Mouse (Mus musculus): Measurements from ENCODE around the gene Tpcn2.
A peak's percentile ranks its signal among the peaks of the same experiment; 100 is the strongest.

Gene Tpcn2

DNA sequence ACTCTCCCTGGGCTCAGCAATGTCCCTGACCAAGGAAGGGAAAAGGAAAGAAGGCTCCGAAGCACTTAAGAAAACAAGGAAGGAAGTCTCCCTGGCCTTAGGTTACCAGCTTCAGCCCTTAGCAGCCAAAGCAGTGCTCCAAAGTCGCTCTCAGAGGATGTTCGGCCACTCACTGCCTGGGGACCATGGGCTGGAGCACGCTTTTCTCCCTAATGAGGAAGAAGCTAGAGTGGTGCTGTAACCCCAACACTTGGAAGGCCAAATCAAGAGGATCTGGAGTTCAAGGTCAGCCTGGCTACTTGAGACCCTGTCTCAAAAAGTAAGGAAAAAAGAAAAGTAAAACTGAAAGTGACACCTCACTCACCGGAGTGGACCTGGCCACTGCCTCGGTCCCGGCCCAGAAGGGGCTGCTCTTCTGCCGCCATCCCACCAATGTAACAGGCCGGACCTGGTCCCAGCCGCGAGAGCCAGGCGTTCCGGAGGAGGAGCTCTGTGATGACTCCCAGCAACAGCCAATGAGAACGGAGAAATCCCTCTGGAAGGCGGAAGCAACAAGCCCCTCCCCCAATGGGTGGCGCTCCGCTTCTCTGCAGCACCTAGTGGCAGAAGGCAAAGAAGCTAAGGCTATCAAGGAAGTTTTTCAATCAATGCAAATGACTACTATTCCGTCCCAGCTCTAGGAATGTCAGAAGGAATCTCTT, at the start of gene Tpcn2:
Gene Tpcn2 (minus strand): TSS at position 525 of the 701 bp plus-strand sequence.
- DNase-seq (ENCODE audit: low read depth, low spot score), result peak; percentile 98

DNA sequence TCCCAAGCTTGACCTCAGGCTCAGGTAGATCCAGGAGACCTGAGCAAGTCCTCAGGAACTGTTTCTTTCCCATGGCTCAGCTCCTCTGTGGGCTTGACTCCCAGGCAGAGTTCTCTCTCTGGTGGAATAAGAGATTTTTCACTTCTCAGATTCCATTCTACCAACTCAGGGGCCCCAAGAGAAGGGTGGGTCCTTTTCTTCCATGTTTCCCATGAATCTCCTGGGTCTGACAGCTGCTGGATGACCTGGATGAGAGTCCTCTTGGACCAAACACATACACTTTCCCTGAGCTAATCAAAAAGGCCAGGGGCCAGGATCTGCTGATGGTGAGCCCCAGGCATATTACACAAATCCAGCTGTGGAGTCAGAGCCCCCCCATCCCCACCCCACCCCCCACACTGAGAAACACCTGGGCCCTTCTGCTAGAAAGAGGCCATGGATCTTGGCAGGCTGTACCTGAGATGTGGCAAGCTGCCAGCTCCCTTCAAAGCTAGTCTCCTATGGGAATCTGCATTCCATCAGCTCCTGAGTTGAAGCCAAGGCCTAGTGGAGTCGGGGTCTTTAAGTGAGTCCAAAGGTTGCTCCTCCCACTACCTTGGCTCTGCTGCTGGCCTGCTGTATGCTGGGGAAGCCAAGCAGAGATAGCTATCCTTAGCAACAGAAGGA, 48.7 kb upstream of the Tpcn2 start:
- no peak for DNase-seq (ENCODE audit: low read depth, low spot score)

DNA sequence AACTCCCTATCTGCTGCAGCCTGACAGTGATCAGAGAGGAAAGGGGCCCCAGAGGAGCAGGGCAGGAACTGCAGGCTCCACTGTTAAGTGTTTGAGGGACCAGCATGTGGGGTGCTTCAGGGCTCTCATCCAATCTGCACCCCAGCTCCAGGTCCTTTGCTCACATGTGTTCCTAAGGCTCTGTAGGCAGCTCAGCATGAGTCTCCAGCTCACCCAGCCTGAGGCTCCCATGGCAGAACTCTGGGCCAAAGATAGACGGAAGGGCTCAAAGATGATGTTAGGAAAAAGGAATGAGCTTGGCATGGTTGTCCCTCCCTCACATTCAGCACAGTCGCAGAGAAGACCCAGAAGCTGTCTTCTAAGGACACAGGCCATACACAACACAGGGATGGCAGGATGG, 46.8 kb upstream of the Tpcn2 start:
- DNase-seq (ENCODE audit: low read depth, low spot score), result no peak

DNA sequence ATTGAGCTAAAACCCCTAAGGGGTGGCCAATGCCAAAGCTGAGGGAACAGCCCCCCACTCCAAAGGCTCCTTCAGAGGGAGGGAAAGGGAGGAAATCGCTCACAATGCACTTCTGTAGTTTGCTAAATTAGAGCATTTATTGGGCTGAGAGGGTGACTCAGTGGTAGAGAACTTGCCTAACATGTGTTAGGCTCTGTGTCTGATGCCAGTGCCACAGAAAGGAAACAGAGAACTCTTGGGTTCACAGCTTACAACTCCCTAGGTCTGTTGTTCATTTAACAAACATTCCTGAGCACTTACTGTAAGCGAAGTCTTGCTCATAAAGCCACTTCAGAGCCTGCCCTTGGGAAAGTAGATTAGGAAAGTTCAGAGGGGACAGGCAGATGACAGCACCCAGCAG, 46.2 kb upstream of the Tpcn2 start:
- no peak for DNase-seq (ENCODE audit: low read depth, low spot score)

DNA sequence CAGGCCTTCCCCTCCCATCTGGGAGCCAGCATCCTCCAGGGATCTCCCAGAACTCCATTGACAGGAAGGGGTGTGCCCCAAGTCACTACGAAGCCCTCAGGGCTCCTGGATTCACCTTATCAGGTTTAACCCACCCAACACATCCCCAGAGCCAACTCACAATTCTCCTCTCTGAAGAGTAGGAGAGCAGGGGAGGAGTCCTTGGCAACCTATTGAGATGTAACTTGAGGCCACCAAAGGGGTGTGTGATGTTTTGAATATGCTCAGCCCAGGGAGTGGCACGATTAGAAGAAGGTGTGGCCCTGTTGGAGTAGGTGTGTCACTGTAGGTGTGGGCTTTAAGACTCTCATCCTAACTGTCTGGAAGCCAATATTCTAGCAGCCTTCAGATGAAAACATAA, 41.9 kb upstream of the Tpcn2 start:
- peak; percentile 94 for DNase-seq (ENCODE audit: low read depth, low spot score)

DNA sequence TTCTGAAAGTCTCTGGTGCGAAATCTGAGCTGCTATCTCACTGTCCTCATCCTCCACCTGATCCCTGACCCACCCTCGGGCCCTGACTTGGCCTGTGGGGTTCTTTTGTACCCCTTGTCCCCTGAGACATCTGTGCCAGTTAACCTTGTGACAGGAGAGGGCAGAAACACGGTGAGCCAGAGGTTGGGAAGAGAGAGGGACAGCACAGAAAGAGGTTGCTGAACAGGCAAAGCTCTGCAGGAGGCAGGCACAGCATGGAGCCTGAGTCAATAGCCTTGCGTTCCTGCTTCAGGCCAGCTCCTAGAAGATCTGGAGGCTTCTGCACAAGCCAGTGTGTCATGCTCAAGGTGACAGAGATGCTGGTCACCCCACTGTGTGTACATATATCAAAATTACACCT, 39.8 kb upstream of the Tpcn2 start:
- DNase-seq (ENCODE audit: low read depth, low spot score), result no peak

DNA sequence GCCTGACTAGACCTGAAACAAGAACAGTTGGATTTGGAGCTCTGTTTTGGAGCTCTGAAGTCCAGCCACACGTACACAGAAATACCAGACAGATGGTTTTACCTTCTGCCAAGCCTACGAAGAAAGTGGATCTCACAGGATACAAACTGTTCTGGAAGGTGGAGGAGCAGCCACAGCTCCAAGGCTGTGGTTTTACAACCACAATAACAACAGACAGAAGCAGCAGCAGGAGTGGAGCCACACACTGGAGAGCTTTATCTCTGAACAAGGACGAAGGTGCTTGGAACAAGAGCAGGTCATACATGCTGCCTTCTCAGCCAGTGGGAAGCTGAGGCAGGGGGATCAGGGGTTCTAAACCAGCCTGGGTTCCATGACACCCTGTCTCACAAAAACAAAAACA, 35.7 kb upstream of the Tpcn2 start:
- DNase-seq (ENCODE audit: low read depth, low spot score), result no peak

DNA sequence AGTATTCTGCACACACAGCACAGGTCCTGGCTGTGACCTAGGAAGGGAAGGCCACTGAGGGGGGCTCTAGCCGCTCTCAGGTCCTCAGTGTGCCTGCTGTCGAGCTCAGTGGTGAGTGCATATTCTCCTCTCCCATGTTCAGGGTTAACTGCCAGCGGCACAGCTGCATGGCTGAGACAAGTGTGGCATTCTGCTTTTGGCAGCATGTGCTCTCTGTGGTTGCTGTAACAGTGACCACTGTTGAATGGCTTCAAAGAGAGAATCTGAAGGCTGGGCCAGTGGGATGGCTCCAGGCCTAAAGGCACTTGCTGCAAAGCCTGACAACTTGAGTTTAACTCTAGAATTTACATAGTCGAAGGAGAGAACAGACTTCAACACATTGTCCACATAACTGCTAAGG, 33.7 kb upstream of the Tpcn2 start:
- no peak for DNase-seq (ENCODE audit: low read depth, low spot score)

DNA sequence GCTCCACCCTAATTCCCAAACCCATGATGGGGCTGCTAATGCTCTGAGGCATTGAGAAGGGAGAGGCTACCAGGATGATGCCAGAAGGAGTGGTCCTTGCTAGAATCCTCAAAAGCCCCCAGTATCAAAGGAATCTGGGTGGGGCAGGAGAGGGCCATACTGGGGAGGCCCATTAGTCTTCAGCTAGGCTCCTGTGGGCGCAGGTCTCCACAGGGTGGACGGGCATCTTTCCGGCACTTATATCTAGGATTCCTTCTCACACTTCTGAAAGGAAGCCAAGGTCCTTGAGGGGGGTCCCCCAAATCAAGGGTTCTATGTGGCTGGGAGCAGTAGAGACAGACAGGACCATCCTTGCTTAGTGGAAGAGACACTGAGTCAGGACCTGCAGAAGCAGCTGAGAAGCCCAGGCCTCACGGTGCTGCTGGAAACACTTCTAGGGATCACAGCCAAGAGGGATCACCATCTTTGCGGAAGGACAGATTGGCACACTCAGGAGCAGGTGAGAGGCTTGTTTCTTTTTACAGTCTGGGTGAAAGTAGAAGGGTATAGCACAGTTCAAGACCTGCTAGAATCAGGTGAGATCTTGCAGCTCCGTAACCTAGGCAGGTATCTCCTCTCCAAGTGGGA, 31.1 kb upstream of the Tpcn2 start, which contains the start of gene Mrgprd:
Gene Mrgprd (plus strand): TSS at position 51 of the 627 bp plus-strand sequence.
- no peak for DNase-seq (ENCODE audit: low read depth, low spot score)

DNA sequence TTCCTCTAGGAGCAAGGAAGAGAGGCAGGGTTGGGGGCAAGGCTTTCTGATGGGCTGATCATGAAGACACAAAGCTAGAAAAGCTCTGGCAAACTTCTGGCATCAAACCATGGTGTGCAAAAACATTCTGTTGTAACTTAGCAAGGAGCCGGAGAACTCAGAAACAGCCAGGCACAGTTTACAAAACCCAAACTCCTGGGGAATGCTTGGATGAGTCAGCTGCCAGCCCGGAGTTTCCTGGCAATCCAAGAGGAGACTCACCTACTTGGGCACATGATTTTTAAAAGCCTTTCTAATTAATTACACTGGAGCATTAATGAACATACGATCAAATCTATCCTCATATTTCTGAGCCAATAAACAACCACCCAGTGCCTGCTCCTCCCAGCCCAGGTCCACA, 28.3 kb upstream of the Tpcn2 start:
- DNase-seq (ENCODE audit: low read depth, low spot score), result no peak

DNA sequence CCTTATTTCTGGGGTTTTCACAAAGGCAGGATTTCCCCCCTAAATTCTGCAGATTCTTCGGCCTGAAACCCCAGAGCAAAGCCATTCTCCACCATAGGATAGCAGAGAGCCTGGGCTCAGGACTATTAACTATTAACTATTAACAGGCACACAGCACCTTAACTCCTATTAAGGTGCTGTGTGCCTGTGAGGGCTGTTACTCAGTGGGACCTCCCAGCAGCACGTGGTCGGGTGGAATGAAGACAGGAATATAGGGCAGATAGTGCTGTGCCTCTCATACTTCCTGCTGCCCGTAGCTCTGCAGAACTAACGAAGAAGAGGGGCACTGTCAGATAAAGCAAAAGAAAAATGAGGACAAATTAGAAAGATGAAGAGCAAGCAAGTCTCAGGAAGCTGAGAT, 26.7 kb upstream of the Tpcn2 start:
- DNase-seq (ENCODE audit: low read depth, low spot score), result no peak

DNA sequence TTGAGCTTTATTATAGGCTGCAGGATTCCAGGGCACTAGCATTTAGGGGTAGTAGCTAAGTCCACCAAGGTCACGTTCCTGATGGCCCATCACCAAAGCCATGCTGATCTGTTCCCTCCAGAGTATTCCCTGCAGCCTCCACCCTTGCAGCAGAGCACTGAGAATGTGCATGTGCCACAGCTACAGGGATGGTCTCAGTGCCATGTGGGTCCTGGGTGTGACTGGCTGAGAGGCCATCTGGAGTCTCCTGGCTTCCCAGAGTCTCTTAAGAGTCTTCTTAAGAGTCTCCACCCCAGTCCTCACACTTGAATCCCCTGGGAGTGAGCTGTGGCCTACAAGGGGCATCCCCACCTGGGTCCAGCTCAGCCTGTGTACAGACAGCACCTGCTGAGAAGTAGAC, 26.1 kb upstream of the Tpcn2 start:
- DNase-seq (ENCODE audit: low read depth, low spot score), result no peak

DNA sequence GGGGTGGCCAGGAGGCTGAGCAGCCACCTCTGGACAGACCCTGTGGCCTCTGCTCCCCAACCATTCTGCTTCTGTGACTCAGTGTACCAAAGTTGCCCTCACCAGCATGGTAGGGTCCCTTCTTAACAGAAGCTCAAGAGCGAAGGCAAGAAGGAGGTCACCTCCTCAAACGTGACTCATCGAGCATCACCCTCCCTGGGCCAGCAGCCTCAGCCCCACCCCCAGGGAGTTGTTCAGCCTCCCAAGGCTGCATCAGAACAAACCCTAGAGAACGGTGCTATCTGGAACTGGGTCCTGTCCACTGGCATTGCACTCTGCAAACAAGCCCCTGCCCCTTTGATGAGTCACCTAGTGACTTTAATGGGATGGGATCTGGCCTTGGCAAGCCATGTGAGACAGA, 25.1 kb upstream of the Tpcn2 start:
- no peak for DNase-seq (ENCODE audit: low read depth, low spot score)

DNA sequence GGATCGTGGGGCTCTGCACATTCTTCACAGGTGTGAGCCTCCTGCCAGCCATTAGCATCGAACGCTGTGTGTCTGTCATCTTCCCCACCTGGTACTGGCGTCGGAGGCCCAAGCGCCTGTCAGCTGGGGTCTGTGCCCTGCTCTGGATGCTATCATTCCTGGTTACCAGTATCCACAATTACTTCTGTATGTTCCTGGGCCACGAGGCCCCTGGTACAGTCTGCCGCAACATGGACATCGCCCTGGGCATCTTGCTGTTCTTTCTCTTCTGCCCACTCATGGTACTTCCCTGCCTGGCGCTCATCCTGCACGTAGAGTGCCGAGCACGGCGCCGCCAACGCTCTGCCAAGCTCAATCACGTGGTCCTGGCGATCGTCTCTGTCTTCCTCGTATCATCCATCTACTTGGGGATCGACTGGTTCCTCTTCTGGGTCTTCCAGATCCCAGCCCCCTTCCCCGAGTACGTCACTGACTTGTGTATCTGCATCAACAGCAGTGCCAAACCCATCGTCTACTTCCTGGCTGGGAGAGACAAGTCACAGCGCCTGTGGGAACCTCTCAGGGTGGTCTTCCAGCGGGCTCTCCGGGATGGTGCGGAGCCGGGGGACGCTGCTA, 24.4 kb upstream of the Tpcn2 start:
- DNase-seq (ENCODE audit: low read depth, low spot score), result no peak

DNA sequence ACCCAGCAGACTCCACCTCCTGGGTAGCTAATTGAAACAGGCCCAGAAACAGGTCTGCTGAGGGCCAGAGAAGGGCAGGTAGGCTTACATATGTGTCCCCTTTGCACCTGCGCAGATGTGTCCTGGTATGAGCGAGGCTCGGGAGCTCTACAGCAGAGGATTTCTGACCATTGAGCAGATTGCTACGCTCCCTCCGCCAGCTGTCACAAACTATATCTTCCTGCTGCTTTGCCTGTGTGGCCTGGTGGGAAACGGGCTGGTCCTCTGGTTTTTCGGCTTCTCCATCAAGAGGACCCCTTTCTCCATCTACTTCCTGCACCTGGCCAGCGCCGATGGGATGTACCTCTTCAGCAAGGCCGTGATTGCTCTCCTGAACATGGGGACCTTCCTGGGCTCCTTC, 23.8 kb upstream of the Tpcn2 start:
- no peak for DNase-seq (ENCODE audit: low read depth, low spot score)

DNA sequence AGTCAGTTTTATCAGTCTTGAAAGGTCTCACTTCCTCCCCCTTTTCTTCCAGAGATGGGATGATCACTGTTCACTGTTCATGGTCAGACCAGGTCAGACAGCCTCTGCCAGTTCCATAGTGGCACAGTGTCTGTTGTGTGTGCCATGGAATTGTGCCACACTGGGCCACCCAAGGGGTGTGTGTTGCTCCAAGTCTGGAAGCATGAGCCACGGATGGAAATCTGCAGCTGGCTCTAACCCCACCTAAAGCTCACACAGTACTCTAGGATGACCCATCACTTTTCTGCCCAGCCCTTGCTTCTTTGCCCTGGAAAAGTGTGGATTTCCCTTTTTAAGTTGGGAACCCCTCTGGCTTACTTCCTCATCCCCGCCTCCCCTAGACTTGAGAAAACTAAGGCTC, 20.3 kb upstream of the Tpcn2 start:
- no peak for DNase-seq (ENCODE audit: low read depth, low spot score)

DNA sequence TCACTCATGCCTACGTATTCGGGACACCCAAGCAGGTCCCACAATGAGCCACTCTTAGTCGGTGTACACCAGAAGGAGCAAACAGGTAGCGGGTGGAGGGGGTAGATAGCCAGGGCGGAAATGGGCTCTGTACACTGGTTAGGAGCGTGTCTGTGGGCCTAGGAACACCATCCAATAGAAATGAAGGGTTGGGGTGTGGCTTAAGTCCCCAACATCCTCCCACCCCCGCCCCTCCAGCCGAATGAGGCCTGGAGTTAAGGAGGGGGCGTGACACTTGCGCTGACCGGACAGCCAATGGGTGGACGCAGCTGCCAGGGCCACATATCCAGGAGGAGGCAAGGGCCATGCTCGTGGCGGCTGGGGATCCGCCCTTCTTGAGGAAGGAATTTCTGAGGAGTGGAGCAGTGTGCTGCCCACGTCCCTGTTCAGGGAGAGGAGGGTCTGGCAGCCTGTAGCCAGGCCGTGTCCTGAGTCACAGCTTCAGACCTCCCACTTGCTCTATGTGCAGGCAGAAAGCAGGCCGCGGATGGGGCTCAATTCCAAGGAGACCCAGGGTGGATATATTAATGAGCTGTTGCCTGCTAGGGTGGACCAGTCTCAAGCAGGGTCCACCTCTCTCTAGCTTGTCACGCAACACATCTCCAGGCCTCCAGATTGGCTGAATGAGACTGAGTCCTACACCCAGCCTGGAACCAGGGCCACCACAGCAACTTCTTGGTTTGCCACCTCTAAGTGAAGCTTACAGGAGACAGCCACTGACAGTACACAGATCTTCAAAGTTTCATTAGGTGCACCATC, 18.9 kb upstream of the Tpcn2 start:
- peak; percentile 98 for DNase-seq (ENCODE audit: low read depth, low spot score)

DNA sequence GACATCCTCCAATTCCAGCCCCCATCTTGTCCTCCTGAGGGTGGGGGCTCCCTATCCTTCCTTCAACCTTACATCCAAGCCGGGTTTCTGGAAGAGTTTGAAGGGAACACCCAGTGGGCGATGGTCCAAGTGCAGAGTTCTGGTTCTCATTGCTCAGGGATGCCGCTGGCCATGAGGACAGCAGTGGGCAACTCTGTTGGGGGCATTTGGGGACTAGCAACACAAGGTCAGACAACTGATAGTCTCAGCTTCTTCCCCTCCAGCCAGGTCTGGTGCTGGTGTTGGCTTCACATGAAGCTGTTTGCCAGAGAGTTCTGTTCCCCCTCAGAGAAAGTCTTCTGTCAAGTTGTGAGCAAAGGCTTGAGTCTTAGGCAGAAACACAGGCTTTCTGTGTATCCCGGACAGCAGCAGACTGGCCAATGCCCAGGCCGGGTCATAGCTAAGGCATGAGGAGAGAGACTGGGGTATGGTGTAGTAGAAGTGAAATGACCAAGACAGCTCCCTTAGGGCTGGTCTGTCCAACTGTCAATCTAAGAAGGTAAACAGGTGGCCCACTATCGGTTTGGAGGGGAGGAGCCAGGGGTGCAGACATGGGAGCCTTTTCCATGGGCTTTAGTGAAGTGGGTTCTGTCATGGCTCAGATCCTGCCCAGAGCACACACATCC, 17.7 kb upstream of the Tpcn2 start:
- DNase-seq (ENCODE audit: low read depth, low spot score), result no peak

DNA sequence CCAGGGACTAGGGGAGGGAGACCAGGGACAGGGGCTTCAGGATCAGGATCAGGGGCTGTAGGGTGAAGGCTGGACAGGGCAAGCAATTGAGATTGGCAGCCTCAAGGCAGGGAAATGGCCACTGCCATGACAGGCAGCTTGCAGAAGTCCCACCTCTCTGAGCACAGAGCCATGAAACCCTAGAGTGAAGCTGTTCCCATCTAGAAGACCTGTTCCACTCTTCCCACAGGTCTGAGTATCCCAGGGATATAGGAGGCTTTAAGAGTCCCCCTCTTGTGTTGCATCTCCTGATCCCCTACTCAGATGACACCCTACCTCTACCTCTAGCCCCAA, 17.2 kb upstream of the Tpcn2 start:
- DNase-seq (ENCODE audit: low read depth, low spot score), result no peak

DNA sequence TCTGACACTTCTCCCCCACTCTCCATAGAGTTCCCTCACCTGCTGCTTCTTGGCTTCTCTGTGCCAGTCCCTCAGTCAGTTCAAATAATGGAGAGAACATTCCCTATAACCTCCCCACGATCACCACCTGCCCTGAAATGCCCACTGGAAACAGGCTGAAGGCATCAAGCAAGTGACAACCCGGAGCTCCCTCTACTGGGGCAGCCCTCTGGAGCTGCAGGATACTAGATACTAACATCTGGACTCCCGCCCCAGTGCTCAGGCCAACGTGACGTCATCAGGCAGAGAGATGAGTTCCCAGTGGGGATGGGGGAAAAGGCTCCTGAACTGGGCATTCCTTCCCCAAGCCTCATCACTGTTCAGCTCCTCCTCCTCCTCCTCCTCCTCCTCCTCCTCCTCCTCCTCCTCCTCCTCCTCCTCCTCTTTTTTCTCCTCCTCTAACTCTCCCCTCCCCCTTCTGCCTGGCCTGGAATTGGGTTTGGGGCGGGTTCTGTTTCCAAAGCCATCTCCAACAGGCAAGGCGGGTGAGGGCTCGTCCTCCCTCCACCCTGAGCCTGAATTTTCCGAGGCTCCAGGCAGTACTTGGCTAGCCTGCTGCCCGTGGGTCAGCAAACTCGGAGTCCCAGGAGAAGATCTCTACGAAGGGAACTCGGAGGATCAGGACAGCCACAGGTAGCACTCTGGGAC, 16.7 kb upstream of the Tpcn2 start, which contains the start of gene Mrgprf:
Gene Mrgprf (plus strand): TSS at position 508 of the 687 bp plus-strand sequence.
- DNase-seq (ENCODE audit: low read depth, low spot score), result no peak
